Mouse (Mus musculus) olfactory bulb, adult 2 months (tissue): ENCODE results near the gene Wdr4.

Experiments
- CTCF ChIP-seq: fragments of 200-500 bp; IDR thresholded peaks from 2 replicates; pipeline ENCODE4 v1.5.1; 2012; ENCODE audit warnings: low read depth, mild to moderate bottlenecking, low read length, moderate library complexity; ENCODE audit not compliant: insufficient read depth
- POLR2A ChIP-seq: fragments of 200-500 bp; IDR thresholded peaks from 2 replicates; pipeline ENCODE4 v1.6.1; 2012; ENCODE audit warnings: mild to moderate bottlenecking, low read depth, low read length, moderate library complexity; ENCODE audit not compliant: insufficient read depth

DNA sequence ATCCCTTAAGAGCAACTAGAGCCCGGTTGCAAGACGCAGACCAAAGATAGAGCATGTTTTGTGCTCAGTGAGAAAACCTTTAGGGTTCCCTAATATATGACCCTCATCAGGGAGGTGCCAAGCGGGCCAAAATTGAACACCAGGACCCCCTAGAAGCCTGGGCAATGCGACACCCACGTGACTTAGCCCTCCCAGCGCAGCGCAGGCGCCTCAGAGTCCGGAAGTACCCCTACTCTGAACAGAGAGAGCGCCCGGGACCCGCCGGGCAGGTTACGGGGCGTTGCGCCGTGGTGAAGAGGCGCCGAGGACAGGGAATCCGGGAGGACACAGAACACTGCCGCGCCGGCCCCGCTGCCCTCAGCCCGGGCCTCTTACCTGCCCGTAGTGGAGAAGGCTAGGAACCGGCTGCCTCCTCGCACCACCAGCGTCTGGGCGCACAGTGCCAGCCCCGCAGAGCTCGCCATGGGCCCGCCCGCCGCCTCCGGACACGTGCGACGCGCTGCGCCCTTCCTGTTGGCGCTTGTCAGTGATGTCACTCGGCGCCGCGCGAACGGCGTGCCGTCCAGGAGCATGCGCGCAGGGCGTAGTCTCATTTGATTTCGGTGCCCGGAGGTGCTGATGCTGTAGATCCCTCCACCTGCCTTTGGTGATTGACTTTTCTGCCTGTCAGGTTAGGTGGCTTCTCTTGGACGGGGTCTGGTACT is 7.8 kb downstream of the Wdr4 start:
- TF ChIP-seq CTCF = no peak
- TF ChIP-seq POLR2A = peak; percentile 73
